Mouse (Mus musculus) E14TG2a.4 (cell line): ENCODE measurements at regions not wholly inside any gene's neighbourhood (a gene's known extent, or its start where the extent isn't known, plus 50 kb on each side); places are given as distances from the start of the nearest gene placed in this dataset.
A peak's percentile ranks its signal among the peaks of the same experiment; 100 is the strongest.

Source experiments
- H3K27me3 ChIP-seq: 2 replicates; pipeline ENCODE4 v1.6.1; 2014; ENCODE audit warnings: low read length, control low read depth; ENCODE audit not compliant: insufficient read depth
- H3K36me3 ChIP-seq: 2 replicates; pipeline ENCODE4 v1.6.1; 2014; ENCODE audit warnings: low read length, control low read depth; ENCODE audit not compliant: insufficient read depth
- H3K4me1 ChIP-seq: replicated peaks from 2 replicates; pipeline ENCODE4 v1.6.1; 2014; ENCODE audit warnings: low read depth, low read length, control low read depth
- H3K4me3 ChIP-seq: replicated peaks from 2 replicates; pipeline ENCODE4 v1.5.1; 2014; ENCODE audit warnings: mild to moderate bottlenecking, low read length
- H3K9me3 ChIP-seq: 2 replicates; pipeline ENCODE4 v1.6.1; 2014; ENCODE audit warnings: low read length, control low read depth
- CTCF ChIP-seq: conservative IDR thresholded peaks from 2 replicates; pipeline ENCODE4 v1.5.1; 2014; ENCODE audit warnings: low read length
- NANOG ChIP-seq: IDR thresholded peaks from 2 replicates; pipeline ENCODE4 v1.6.1; 2014; ENCODE audit warnings: borderline replicate concordance, low read length, mixed read lengths
- POU5F1 ChIP-seq: IDR thresholded peaks from 2 replicates; pipeline ENCODE4 v1.6.1; 2014; ENCODE audit warnings: low read length, borderline replicate concordance

- TF ChIP-seq NANOG = no peak
- no peak for TF ChIP-seq CTCF
- no peak for TF ChIP-seq POU5F1
- H3K36me3 ChIP-seq = no peaks in the 10 kb centered on the region
- H3K4me1 ChIP-seq = peaks cover 21% of the 10 kb centered on the region
- H3K4me3 ChIP-seq = no peak overlapping the region
- H3K9me3 ChIP-seq = no peaks in the 10 kb centered on the region
- H3K27me3 ChIP-seq = peaks cover 32% of the 10 kb centered on the region
Measured at GRCm38 (mm10) chr6:118311081-118311480, 108.2 kb downstream of the Bms1 start.

- Histone ChIP-seq H3K9me3 (no peaks in the 10 kb centered on the region), H3K4me3 (no peak overlapping the region), H3K4me1 (peaks cover 11% of the 10 kb centered on the region), H3K27me3 (peaks cover 35% of the 10 kb centered on the region), H3K36me3 (no peaks in the 10 kb centered on the region)
- TF ChIP-seq CTCF = no peak
Measured at GRCm38 (mm10) chr6:118309923-118310322, 109.4 kb downstream of the Bms1 start.

GRCm38 (mm10) chr6:118308586-118308985 lies 110.7 kb downstream of the Bms1 start:
- Histone ChIP-seq H3K9me3 (no peaks in the 10 kb centered on the region), H3K36me3 (no peaks in the 10 kb centered on the region), H3K27me3 (peaks cover 37% of the 10 kb centered on the region), H3K4me3 (no peak overlapping the region), H3K4me1 (peaks cover 6% of the 10 kb centered on the region)
- TF ChIP-seq NANOG = no peak
- TF ChIP-seq POU5F1 = no peak
- no peak for TF ChIP-seq CTCF

- Histone ChIP-seq H3K27me3 (peaks cover 38% of the 10 kb centered on the region), H3K36me3 (no peaks in the 10 kb centered on the region), H3K4me3 (no peak overlapping the region), H3K4me1 (peaks cover 15% of the 10 kb centered on the region), H3K9me3 (no peaks in the 10 kb centered on the region)
- no peak for TF ChIP-seq CTCF
- no peak for TF ChIP-seq POU5F1
- no peak for TF ChIP-seq NANOG
Measured at GRCm38 (mm10) chr6:118307481-118307880, 110.0 kb upstream of the Ret start.

- no peaks in the 10 kb centered on the region for H3K36me3 ChIP-seq
- H3K27me3 ChIP-seq = peaks cover 53% of the 10 kb centered on the region
- TF ChIP-seq POU5F1 = no peak
- TF ChIP-seq NANOG = no peak
- TF ChIP-seq CTCF = no peak
- no peak overlapping the region for H3K4me3 ChIP-seq
- no peaks in the 10 kb centered on the region for H3K9me3 ChIP-seq
- H3K4me1 ChIP-seq = peaks cover 28% of the 10 kb centered on the region
Measured at GRCm38 (mm10) chr6:118305209-118305608, 107.7 kb upstream of the Ret start.

GRCm38 (mm10) chr6:118302783-118303350 lies 105.3 kb upstream of the Ret start:
- Histone ChIP-seq H3K4me3 (no peak overlapping the region), H3K27me3 (peaks cover 67% of the 10 kb centered on the region), H3K4me1 (peaks cover 28% of the 10 kb centered on the region), H3K9me3 (no peaks in the 10 kb centered on the region), H3K36me3 (no peaks in the 10 kb centered on the region)
- TF ChIP-seq POU5F1 (no peak), CTCF (no peak), NANOG (no peak)

- H3K27me3 ChIP-seq = peaks cover 65% of the 10 kb centered on the region
- H3K9me3 ChIP-seq = no peaks in the 10 kb centered on the region
- 0 out of 2 replicates have a peak, but pooled peaks have one; percentile 38 for TF ChIP-seq NANOG
- no peak for TF ChIP-seq CTCF
- no peaks in the 10 kb centered on the region for H3K36me3 ChIP-seq
- H3K4me3 ChIP-seq = no peak overlapping the region
- H3K4me1 ChIP-seq = peaks cover 22% of the 10 kb centered on the region
Measured at GRCm38 (mm10) chr6:118301880-118302782, 104.6 kb upstream of the Ret start.

- no peaks in the 10 kb centered on the region for H3K36me3 ChIP-seq
- no peaks in the 10 kb centered on the region for H3K9me3 ChIP-seq
- H3K4me3 ChIP-seq = no peak overlapping the region
- TF ChIP-seq POU5F1 (no peak), NANOG (no peak), CTCF (no peak)
- H3K27me3 ChIP-seq = peaks cover 62% of the 10 kb centered on the region
- H3K4me1 ChIP-seq = peaks cover 22% of the 10 kb centered on the region
Measured at GRCm38 (mm10) chr6:118300781-118301180, 103.3 kb upstream of the Ret start.

- Histone ChIP-seq H3K4me1 (peaks cover 14% of the 10 kb centered on the region), H3K27me3 (peaks cover 61% of the 10 kb centered on the region), H3K4me3 (no peak overlapping the region), H3K36me3 (no peaks in the 10 kb centered on the region), H3K9me3 (no peaks in the 10 kb centered on the region)
- TF ChIP-seq CTCF (no peak), NANOG (no peak), POU5F1 (no peak)
Measured at GRCm38 (mm10) chr6:118297576-118297975, 100.1 kb upstream of the Ret start.
